Mouse (Mus musculus) right cerebral cortex, postnatal 36 days (tissue): Measurements from ENCODE around the gene Xylt1.

Experiments
- DNase-seq, 2 experiments: peaks; one replicate each; pipeline ENCODE4 v3.0.0; 2022; ENCODE audit warnings: low spot score in 2 of 2, mixed read lengths in 1 of 2

Gene Xylt1

GRCm38 (mm10) chr7:117478937-117479336 is 98.2 kb downstream of the Xylt1 start:
- DNase-seq, result no peak

GRCm38 (mm10) chr7:117480831-117481230 is 100.1 kb downstream of the Xylt1 start:
- no peak for DNase-seq

- no peak for DNase-seq
Measured at GRCm38 (mm10) chr7:117481404-117481803, 100.6 kb downstream of the Xylt1 start.

GRCm38 (mm10) chr7:117482701-117483100 is 101.9 kb downstream of the Xylt1 start:
- DNase-seq, result no peak

GRCm38 (mm10) chr7:117484589-117484988 is 103.8 kb downstream of the Xylt1 start:
- DNase-seq, result no peak

- no peak for DNase-seq
Measured at GRCm38 (mm10) chr7:117484989-117485536, 104.3 kb downstream of the Xylt1 start.

- no peak for DNase-seq
Measured at GRCm38 (mm10) chr7:117486425-117487172, 105.8 kb downstream of the Xylt1 start.

- no peak for DNase-seq
Measured at GRCm38 (mm10) chr7:117487173-117487490, 106.4 kb downstream of the Xylt1 start.

- DNase-seq, result no peak
Measured at GRCm38 (mm10) chr7:117489973-117490372, 109.2 kb downstream of the Xylt1 start.

GRCm38 (mm10) chr7:117490500-117491205 is 109.9 kb downstream of the Xylt1 start:
- DNase-seq, result no peak

GRCm38 (mm10) chr7:117491495-117491894 is 110.7 kb downstream of the Xylt1 start:
- no peak for DNase-seq

- DNase-seq, result no peak
Measured at GRCm38 (mm10) chr7:117494210-117494609, 113.4 kb downstream of the Xylt1 start.

GRCm38 (mm10) chr7:117494618-117495310 is 114.0 kb downstream of the Xylt1 start:
- DNase-seq, result peak in 1 of 2 experiments; percentile 14

- no peak for DNase-seq
Measured at GRCm38 (mm10) chr7:117495751-117496150, 115.0 kb downstream of the Xylt1 start.

GRCm38 (mm10) chr7:117498173-117498572 is 117.4 kb downstream of the Xylt1 start:
- no peak for DNase-seq

- no peak for DNase-seq
Measured at GRCm38 (mm10) chr7:117501355-117502181, 120.8 kb downstream of the Xylt1 start.

GRCm38 (mm10) chr7:117502415-117502814 is 121.6 kb downstream of the Xylt1 start:
- DNase-seq, result no peak

- DNase-seq, result no peak
Measured at GRCm38 (mm10) chr7:117503714-117504113, 122.9 kb downstream of the Xylt1 start.

- DNase-seq, result no peak
Measured at GRCm38 (mm10) chr7:117505791-117506190, 125.0 kb downstream of the Xylt1 start.

GRCm38 (mm10) chr7:117507351-117507750 is 126.6 kb downstream of the Xylt1 start:
- no peak for DNase-seq

- no peak for DNase-seq
Measured at GRCm38 (mm10) chr7:117508090-117508489, 127.3 kb downstream of the Xylt1 start.
